Mouse (Mus musculus) G1E-ER4 (cell line): ENCODE results near the gene Atp4a. TPM values are rescaled to one million over a fixed set of nuclear protein-coding genes. Genes with fewer than 3 reads are reported as not detected.

Experiments
- GATA1 ChIP-seq: IDR thresholded peaks from one replicate; pipeline ENCODE4 v1.8.0; 2012; ENCODE audit warnings: low read length, inconsistent platforms
- polyA plus RNA-seq: library from polyadenylated mRNA; stranded (reverse); fragments of >175 nt; gene quantifications from 2 replicates; pipeline ENCODE4 v1.2.3, GENCODE M21; 2012

Gene Atp4a
- not detected in 2 replicates for polyA plus RNA-seq

DNA sequence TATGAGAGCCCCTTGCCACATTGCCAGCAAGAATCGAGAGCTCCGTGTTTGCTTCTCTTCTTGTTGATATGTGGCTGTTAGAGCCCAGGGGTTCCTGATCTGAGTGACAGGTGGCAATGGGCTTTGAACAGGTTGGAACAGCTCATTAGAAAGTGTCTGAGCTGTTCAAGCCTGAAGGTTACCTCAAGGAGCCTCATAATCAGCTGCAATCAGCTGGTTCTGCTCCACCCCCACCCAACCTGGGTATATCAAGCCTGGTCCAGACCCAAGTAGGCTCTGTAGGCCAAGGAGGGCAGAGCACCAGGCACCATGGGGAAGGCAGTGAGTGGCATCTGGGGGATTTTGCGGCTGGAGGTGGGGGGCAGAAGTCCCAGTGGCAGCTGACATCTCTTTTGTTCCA, at the start of gene Atp4a:
TSS of gene Atp4a (plus strand) at position 268 of the 400 bp plus-strand sequence.
- no peak for TF ChIP-seq GATA1

DNA sequence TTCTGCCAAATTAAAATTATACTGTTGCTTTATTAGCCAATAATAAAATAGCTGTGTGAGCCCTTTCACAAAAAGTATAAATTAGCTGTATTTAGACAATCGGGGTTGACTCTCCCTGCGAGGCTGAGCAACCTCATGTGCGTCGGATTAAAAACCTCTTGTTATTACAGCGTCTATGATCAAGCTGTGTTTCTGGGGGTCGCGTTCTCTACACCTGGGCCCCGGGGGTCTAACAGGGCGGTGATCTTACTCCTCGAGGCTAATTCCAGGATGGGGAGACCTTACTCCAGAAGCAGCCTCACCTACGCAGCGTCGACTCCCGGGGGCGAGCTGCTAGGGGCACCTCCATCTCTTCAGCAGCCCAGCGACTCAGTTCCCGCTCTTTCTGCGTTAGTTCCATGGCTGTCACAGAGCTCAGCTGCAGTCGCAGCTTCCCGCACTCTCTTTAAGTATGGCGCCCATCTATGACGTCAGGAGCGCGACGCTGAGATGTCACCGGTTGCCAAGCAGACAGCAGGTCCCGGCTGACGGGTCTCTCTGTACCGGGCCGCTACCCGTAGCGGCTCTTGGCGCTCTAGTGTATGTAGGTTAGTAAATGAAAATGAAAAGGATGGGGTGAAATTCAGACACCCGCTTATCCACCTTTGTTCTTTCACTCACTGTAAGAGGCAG, 47.3 kb upstream of the Atp4a start, which contains the start of gene Haus5:
TSS of gene Haus5 (minus strand) at position 466 of the 672 bp plus-strand sequence.
- no peak for TF ChIP-seq GATA1

DNA sequence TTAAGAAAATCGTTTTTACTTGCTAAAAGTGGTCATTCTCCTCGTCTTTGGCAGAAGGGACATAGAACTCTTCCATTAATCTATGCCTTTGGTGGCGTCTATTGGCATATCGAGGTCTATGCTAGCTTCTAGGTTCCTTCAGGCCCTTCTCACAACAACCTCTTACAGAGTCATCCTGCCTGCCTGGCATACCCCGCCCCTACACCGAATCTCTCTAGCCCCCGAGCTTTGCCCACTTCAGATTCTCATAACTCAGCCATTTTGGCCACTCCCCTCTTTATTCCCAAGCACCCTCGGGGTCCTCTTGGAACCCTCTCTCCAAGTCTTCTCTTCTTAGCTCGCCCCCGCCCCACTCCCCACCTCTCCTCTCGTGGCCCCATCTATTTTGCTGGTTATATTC, 46.7 kb upstream of the Atp4a start:
- TF ChIP-seq GATA1, result no peak

DNA sequence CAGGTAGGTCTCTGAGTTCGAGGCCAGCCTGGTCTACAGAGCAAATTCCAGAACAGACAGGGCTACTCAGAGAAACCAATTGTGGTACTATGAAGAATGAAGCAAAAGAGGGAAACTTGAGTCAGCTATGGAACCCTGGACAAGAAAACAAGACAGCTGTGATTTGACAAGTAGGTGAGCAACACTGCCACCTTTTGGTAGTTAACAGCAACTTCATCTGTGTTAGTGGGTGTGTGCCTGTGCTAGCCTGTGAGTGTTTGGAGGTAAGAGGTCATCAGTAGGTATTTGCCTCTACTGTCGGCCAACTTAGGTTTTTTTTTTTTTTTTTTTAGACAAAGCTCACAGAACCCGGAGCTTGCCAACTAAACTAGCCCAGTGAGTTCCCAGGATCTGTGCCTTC, 42.8 kb upstream of the Atp4a start:
- TF ChIP-seq GATA1, result no peak

DNA sequence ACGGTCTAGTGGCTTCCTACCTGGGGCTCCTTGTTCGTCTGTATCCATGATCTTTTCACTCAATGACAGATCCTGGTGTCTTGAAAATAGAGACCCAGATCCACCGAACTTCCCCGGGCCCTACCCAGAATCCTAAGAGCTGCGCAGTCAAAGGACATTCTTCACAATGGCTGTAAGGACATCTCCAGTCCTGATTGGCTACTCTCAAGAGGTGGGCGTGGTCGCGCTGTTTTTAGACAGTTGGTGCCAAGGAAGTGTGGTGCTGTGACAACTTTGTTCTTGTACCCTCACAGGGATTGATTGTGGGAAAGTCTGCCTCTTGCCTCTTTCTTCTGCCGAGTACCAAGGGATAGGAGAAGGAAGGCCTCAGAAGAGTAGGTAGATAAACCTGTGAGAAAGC, 40.5 kb upstream of the Atp4a start, which contains the start of gene Pmis2:
TSS of gene Pmis2 (minus strand) at position 126 of the 400 bp plus-strand sequence.
- TF ChIP-seq GATA1, result no peak

DNA sequence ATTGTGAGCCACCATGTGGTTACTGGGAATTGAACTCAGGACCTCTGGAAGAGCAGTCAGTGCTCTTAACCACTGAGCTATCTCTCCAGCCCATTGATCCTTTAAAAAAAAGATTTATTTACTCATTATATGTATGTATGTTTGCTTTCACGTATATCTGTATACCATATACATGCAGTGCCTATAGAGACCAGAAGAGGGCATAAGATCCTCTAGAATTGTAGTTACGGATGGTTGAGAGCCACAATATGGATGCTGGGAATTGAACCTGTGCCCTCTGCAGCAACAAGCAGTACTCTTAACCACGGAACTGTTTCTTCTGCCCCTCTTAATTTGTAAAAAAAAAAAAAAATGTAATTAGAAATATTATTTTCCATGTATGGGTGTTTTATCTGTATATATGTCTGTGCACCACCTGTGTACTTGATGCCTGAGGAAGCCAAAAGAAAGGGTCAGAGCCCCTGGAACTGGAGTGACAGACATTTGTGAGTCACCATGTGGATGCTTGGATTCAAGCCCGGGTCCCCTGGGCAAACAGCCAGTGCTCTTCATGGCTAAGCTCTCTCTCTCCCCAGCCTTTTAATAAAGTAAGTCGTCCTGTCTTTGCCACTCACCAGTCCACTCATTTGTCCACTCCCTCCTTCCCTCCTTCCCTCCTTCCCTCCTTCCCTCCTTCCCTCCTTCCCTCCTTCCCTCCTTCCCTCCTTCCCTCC, 33.6 kb upstream of the Atp4a start:
- TF ChIP-seq GATA1, result no peak

DNA sequence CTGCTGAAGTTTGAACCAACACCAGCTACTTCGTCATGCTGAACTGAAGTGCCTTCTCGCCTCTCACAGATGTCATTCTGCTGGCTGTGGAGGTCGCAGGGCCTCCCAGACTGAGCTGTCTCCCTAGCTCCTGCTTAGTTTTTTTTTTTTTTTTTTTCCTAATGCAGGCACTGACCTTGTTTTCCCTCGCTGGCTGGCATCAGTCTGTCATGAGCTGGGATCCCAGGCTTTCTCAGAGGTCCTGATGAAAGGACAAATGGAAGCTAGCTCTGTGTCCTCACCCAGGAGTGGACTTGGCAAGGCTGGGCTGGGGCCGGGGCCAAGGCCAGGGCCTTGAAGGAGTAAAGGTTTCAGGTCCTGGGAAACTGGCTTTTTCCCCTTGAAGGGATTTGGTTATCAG, 30.1 kb upstream of the Atp4a start:
- no peak for TF ChIP-seq GATA1

DNA sequence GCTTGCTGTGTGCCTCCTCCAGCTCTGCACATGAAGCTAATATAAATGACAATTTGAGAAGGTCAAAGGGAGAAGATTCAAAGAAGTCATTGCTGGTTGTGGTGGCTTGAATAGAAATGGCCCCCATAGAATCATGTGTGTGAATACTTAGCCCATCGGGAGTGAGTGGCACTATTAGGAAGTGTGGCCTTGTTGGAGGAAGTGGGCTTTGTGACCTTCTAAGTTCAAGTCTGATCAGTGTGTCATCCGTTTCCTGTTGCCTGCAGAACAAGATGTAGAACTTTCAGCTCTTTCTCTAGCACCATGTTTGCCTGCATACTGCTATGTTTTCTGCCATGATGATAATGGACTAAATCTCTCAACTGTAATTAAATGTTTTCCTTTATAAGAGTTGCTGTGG, 28.6 kb upstream of the Atp4a start:
- TF ChIP-seq GATA1, result no peak

DNA sequence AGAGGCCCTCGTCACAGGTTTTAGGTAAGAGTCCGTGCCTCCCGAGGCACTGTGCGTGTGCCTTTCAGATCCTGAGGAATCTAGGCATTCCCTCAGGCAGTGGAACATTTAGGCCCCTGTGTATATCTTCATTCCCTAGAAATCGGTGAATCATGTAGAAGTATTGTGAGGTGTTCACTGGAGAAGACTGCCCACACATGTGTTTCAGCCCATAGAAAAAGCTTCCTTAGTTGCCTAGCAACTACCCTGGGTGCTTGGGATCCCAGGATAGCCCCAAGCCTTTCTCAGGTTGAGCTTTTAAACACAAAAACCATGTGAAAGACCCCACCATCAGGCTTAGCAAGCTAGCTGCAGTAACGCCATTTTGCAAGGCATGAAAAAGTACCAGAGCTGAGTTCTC, 23.7 kb upstream of the Atp4a start:
- no peak for TF ChIP-seq GATA1

DNA sequence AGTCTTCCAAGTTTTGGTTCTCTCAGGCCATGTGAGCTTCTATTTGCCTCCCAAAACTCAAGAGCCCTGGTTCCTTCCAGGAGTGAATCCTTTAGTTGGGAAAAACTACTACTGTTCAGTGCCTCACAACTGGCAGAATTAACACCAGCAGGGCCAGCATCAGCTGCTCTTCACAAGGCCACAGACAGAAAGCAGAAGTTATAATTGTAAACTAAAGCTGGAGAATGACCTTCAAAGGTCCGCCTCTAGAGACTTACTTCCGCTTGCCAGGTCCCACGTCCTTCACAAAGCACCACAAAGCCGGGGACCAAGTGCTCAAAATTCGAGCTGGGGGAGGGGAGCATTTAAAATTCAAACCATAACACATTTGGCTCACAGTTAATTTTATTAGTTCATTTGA, 13.9 kb upstream of the Atp4a start:
- no peak for TF ChIP-seq GATA1

DNA sequence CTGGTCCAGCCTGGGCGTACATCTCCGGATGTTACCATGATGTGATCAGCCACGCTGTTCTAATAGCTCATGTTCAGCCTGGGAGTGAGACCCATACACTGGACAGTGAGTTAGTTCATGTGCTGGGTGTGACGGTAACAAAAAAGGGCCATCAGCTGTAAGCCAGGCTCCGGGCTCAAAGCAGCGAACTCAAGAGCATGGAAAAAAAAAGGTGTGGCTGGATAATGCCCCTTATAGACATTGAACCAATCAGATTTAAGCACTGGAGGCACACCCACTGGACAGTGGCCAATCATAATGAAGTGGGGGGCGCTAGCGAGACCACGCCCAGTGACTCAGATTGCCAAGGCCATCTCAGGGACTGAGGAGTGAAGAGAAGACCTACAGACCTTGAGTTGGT, 13.4 kb upstream of the Atp4a start, which contains the start of gene 2200002J24Rik:
TSS of gene 2200002J24Rik (plus strand) at position 338 of the 400 bp plus-strand sequence.
- TF ChIP-seq GATA1, result no peak

DNA sequence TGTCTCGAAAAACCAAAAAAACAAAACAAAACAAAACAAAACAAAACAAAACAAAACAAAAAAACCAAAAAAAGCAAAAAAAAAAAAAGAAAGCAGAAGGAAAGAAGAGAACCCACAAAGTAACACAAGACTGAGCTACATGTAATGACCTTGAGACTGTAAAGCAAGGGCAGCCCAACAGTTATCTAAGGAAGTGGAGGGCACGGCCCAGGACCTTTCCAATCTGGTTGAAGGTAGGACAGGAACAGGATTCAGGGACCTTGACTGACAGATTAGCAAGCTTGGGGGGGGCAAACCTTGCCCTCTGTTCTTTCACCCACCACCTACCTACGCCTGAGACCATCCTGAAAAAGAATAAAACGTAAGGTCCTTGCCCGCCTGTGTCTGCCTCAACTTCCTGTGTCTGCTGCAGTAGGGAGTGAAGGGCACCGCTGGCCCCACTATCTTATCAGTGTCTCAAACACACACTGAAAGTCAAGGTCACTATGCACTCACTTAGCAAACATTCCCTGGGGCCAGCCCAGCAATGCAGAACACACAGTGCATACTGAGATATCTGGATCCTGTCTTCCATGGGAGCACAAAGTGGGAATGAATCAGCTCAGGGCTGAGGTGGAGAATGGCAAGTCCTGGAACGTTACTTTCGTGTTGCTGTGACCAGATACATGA, 5.7 kb upstream of the Atp4a start:
- no peak for TF ChIP-seq GATA1

DNA sequence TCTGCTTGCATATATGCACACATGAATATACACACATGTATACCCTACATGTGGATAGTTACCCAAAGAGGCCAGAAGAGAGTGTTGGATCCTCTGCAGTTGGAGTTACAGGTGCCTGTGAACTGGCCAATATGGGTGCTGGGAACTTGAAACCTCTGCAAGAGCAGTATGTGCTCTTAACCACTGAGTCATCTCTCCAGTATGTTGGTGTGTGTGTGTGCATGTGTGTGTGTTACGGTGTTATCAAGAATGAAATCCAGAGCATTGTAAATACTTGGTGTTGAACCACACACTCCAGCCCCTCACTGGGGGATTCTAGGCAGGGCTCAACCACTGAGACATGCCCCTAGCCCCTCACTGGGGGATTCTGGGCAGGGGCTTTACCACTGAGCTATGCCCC, 4.6 kb upstream of the Atp4a start:
- no peak for TF ChIP-seq GATA1

DNA sequence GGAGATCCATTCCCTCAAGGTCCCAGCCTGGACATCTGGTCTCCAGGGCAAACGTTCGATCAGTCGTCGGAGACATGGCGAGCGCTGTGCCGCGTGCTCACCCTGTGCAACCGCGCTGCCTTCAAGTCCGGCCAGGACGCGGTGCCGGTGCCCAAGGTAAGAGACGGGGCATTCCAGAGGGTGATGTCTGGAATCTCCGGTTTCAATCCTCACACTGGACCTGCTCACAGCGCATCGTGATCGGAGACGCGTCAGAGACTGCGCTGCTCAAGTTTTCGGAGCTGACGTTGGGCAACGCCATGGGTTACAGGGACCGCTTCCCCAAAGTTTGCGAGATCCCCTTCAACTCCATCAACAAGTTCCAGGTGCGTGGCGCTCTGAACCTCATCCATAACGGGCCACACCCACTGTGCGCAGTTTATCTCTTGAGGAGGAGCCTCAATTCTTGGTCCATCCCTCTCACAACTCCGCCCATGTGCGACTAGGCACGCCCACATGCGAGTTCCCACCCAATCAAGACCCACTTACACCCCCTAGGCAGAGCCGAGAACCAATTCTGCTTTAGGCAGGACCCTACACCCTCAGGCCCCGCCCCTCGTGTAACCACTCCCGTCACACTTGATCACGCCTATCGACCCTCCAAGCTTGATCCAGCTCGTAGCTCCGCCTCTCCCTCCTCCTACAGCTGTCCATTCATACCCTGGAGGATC, 5.2 kb downstream of the Atp4a start:
- TF ChIP-seq GATA1, result no peak

DNA sequence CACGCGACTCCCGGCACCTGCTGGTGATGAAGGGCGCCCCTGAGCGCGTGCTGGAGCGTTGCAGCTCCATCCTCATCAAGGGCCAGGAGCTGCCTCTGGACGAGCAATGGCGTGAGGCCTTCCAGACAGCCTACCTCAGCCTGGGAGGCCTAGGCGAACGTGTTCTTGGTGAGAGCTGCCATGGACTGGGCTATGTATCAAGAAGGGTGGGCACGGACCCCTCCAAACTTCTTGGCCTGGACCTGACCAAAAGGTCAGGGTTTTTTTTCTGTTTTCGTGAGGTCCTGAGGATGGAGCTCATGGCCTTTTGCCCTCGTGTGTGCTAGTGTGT, 5.7 kb downstream of the Atp4a start:
- no peak for TF ChIP-seq GATA1

DNA sequence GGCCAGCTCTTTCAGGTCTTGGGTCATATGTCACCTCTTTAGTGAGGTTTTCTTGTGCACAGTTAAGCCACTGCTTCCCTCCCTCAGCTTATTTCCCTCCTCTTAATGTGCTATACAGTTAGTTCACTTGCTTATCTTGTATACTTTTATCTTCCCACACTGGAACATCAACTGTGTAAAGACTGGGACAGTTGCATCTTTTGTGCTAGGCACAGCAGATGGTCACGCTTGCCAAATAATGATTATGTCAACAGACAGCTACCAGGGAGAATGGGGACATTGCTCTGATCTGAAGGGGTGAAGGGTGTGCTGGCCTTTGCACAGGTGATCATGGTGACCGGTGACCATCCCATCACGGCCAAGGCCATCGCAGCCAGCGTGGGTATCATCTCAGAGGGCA, 7.7 kb downstream of the Atp4a start:
- TF ChIP-seq GATA1, result no peak

DNA sequence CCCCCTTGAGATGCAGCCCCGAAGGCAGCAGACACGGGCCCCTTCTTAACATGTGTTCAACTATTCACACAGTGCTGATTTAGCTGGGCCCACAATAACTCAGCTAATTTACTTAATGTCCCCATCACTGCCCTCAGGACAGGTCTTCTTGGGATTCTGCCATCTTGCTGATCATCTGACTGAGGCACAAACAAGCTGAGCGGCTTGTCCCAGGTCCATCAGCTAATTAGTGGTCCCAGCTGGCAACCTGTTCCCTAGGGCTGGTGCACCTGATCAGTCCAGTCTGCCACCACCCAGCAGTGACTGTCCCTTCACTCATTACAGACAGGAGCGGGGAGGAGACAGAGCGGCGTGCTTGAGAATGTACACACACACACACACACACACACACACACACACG, 9.3 kb downstream of the Atp4a start:
- no peak for TF ChIP-seq GATA1
